Mouse (Mus musculus): ENCODE data around the gene Gpc6.

Gpc6 gene

GRCm38 (mm10) chr14:117498785-117499184 is 573.7 kb downstream of the Gpc6 start:
- DNase-seq, result no peak

GRCm38 (mm10) chr14:117499354-117499753 is 574.2 kb downstream of the Gpc6 start:
- no peak for DNase-seq

- no peak for DNase-seq
Measured at GRCm38 (mm10) chr14:117514829-117515228, 589.7 kb downstream of the Gpc6 start.

GRCm38 (mm10) chr14:117519574-117519973 is 594.5 kb downstream of the Gpc6 start:
- DNase-seq, result peak; percentile 36

GRCm38 (mm10) chr14:117520706-117521105 is 595.6 kb downstream of the Gpc6 start:
- DNase-seq, result no peak

GRCm38 (mm10) chr14:117525133-117525532 is 600.0 kb downstream of the Gpc6 start:
- no peak for DNase-seq

- no peak for DNase-seq
Measured at GRCm38 (mm10) chr14:117527053-117527452, 601.9 kb downstream of the Gpc6 start.

GRCm38 (mm10) chr14:117529439-117529838 is 604.3 kb downstream of the Gpc6 start:
- DNase-seq, result no peak

GRCm38 (mm10) chr14:117552776-117553175 is 627.7 kb downstream of the Gpc6 start:
- no peak for DNase-seq

GRCm38 (mm10) chr14:117556715-117557320 is 631.7 kb downstream of the Gpc6 start:
- DNase-seq, result no peak

- DNase-seq, result no peak
Measured at GRCm38 (mm10) chr14:117562146-117562545, 637.0 kb downstream of the Gpc6 start.

GRCm38 (mm10) chr14:117569278-117569677 is 644.2 kb downstream of the Gpc6 start:
- DNase-seq, result no peak

GRCm38 (mm10) chr14:117572213-117572612 is 647.1 kb downstream of the Gpc6 start:
- peak; percentile 10 for DNase-seq

- DNase-seq, result no peak
Measured at GRCm38 (mm10) chr14:117574216-117574615, 649.1 kb downstream of the Gpc6 start.

- DNase-seq, result no peak
Measured at GRCm38 (mm10) chr14:117581740-117582139, 656.6 kb downstream of the Gpc6 start.

- DNase-seq, result no peak
Measured at GRCm38 (mm10) chr14:117599758-117600157, 674.6 kb downstream of the Gpc6 start.

- DNase-seq, result no peak
Measured at GRCm38 (mm10) chr14:117603837-117604236, 678.7 kb downstream of the Gpc6 start.

GRCm38 (mm10) chr14:117605750-117606149 is 680.6 kb downstream of the Gpc6 start:
- no peak for DNase-seq

- no peak for DNase-seq
Measured at GRCm38 (mm10) chr14:117611113-117611512, 686.0 kb downstream of the Gpc6 start.

- DNase-seq, result no peak
Measured at GRCm38 (mm10) chr14:117625100-117625710, 700.1 kb downstream of the Gpc6 start.

GRCm38 (mm10) chr14:117634238-117634940 is 709.3 kb downstream of the Gpc6 start:
- no peak for DNase-seq

- no peak for DNase-seq
Measured at GRCm38 (mm10) chr14:117641853-117642252, 716.7 kb downstream of the Gpc6 start.

- no peak for DNase-seq
Measured at GRCm38 (mm10) chr14:117643069-117643468, 718.0 kb downstream of the Gpc6 start.
